Mouse (Mus musculus) erythroblast, embryonic 14.5 days (primary cell): ENCODE data around the gene Cacna1a.

Experiments
- GATA1 ChIP-seq: IDR thresholded peaks from 2 replicates; pipeline ENCODE4 v1.6.1; 2012; ENCODE audit warnings: low read length, inconsistent platforms, mixed read lengths
- TAL1 ChIP-seq: IDR thresholded peaks from 3 replicates; pipeline ENCODE4 v1.6.1; 2012; ENCODE audit warnings: low read length, inconsistent platforms, mixed read lengths

- TF ChIP-seq TAL1 (no peak), GATA1 (no peak)
Observed at GRCm38 (mm10) chr8:84518180-84518579, 129.9 kb downstream of the Cacna1a start.
